Mouse (Mus musculus) midbrain, embryonic 12.5 days (tissue): ENCODE measurements around the gene Trappc1. TPM values are rescaled to one million over a fixed set of nuclear protein-coding genes. Genes with fewer than 3 reads are reported as not detected.

Source experiments
- ATAC-seq: fragments of 200-750 bp; cut with Nextera tagmentation; 2 replicates; pipeline ENCODE4 v1.8.0; 2017; ENCODE audit warnings: low read depth, moderate TSS enrichment, moderate library complexity; ENCODE audit not compliant: low FRiP score
- H3K27ac ChIP-seq: fragments of 300-500 bp; sonication (generic); replicated peaks from 2 replicates; pipeline ENCODE4 v1.5.1; 2016; ENCODE audit warnings: mild to moderate bottlenecking
- H3K27me3 ChIP-seq: fragments of 300-500 bp; sonication (generic); 2 replicates; pipeline ENCODE4 v1.6.1; 2016; ENCODE audit warnings: mild to moderate bottlenecking
- H3K36me3 ChIP-seq: fragments of 300-500 bp; sonication (generic); 2 replicates; pipeline ENCODE4 v1.6.1; 2016
- H3K4me1 ChIP-seq: fragments of 300-500 bp; sonication (generic); 2 replicates; pipeline ENCODE4 v1.6.1; 2016
- H3K4me2 ChIP-seq: fragments of 300-500 bp; sonication (generic); replicated peaks from 2 replicates; pipeline ENCODE4 v1.6.1; 2016; ENCODE audit warnings: mild to moderate bottlenecking, moderate library complexity
- H3K4me3 ChIP-seq: fragments of 300-500 bp; sonication (generic); 2 replicates; pipeline ENCODE4 v1.5.1; 2016; ENCODE audit warnings: mild to moderate bottlenecking
- H3K9ac ChIP-seq: fragments of 300-500 bp; sonication (generic); replicated peaks from 2 replicates; pipeline ENCODE4 v1.6.1; 2016; ENCODE audit warnings: mild to moderate bottlenecking, moderate library complexity
- H3K9me3 ChIP-seq: fragments of 300-500 bp; sonication (generic); 2 replicates; pipeline ENCODE4 v1.6.1; 2016; ENCODE audit warnings: mild to moderate bottlenecking
- WGBS: fragments of 180-500 bp; shearing (Covaris S2); methylation state at CpG from one replicate; pipeline ENCODE4 v1.1.7; 2016; 5-methylcytosine and 5-hydroxymethylcytosine counted together
- polyA plus RNA-seq: library from polyadenylated mRNA; unstranded; fragments of >200 nt; fragmentation: Nextera tagmentation; extraction: Ambion mirVana; gene quantifications from 2 replicates; pipeline ENCODE4 v1.2.1, GENCODE M21; 2016

The Trappc1 gene
- polyA plus RNA-seq, 1 experiment from 2014 or later: 187 TPM

GRCm38 (mm10) chr11:69372056-69372779 is 48.4 kb downstream of the Trappc1 start:
- peak overlapping the region; percentile 34; the same call in 1 of the 2 replicates for H3K9ac ChIP-seq
- WGBS: 58% methylated on average over 12 of the region's 12 CpGs
- peaks cover 37% of the 10 kb centered on the region for H3K4me1 ChIP-seq
- H3K36me3 ChIP-seq: peaks cover 19% of the 10 kb centered on the region
- ATAC-seq: no peak
- 0 out of 2 replicates have a peak overlapping the region, but pooled peaks have one; percentile 3 for H3K4me3 ChIP-seq
- H3K27me3 ChIP-seq: no peaks in the 10 kb centered on the region
- peak overlapping the region; percentile 39 for H3K4me2 ChIP-seq
- H3K9me3 ChIP-seq: no peaks in the 10 kb centered on the region
- H3K27ac ChIP-seq: peak overlapping the region; percentile 78

DNA sequence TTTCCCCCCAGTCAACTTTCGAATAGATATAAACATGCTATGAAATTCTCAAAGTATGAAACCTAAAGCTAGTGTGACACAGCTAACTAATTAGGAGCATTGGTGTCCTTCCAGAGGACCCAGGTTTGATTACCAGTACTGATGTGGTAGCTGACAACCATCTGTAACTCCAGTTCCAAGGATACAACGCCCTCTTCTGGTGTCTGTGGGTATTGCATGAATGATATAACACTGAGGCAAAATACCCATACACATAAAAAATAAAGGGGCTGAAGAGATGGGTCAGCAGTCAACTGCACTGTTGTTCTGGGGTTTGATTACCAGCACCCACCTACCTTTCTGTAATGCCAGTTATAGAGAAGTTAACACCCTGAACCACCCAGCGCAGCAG is 49.0 kb downstream of the Trappc1 start:
- Histone ChIP-seq H3K27ac (peak overlapping the region; percentile 78; the same call in 1 of the 2 replicates), H3K4me2 (no peak overlapping the region), H3K9me3 (no peaks in the 10 kb centered on the region), H3K9ac (no peak overlapping the region), H3K4me3 (no peak overlapping the region), H3K4me1 (peaks cover 31% of the 10 kb centered on the region), H3K27me3 (no peaks in the 10 kb centered on the region), H3K36me3 (peaks cover 19% of the 10 kb centered on the region)
- 67% methylated on average over 3 of the region's 3 CpGs for WGBS
- no peak for ATAC-seq

GRCm38 (mm10) chr11:69373223-69373965 is 49.6 kb downstream of the Trappc1 start:
- no peak for ATAC-seq
- Histone ChIP-seq H3K27ac (no peak overlapping the region), H3K4me3 (no peak overlapping the region), H3K9ac (no peak overlapping the region), H3K9me3 (no peaks in the 10 kb centered on the region), H3K36me3 (peaks cover 19% of the 10 kb centered on the region), H3K4me1 (peaks cover 26% of the 10 kb centered on the region), H3K27me3 (no peaks in the 10 kb centered on the region), H3K4me2 (no peak overlapping the region)
- 90% methylated on average over 16 of the region's 16 CpGs for WGBS

Other genes with a start within 250 kb of the Trappc1 start
- gene Vamp2, start 235.5 kb upstream of the Trappc1 start, polyA plus RNA-seq: 123 and 131 TPM in 2 replicates
- gene Per1, start 228.8 kb upstream of the Trappc1 start, polyA plus RNA-seq: 9.8 and 10.9 TPM in 2 replicates
- gene Hes7, start 203.6 kb upstream of the Trappc1 start, polyA plus RNA-seq: 0.21 and 0.38 TPM in 2 replicates
- 0.18 and 0.29 TPM in 2 replicates for gene 9130213A22Rik, start 201.4 kb upstream of the Trappc1 start, polyA plus RNA-seq
- gene Aloxe3, start 198.1 kb upstream of the Trappc1 start, polyA plus RNA-seq: 0.66 and 0.67 TPM in 2 replicates
- gene Alox12b, start 167.0 kb upstream of the Trappc1 start, polyA plus RNA-seq: 0.06 TPM in 1 of 2 replicates, not detected in the other
- gene Alox8, start 126.1 kb upstream of the Trappc1 start, polyA plus RNA-seq: 0.13 TPM in 1 of 2 replicates, not detected in the other
- 0.23 and 0.25 TPM in 2 replicates for gene Gucy2e, start 86.9 kb upstream of the Trappc1 start, polyA plus RNA-seq
- 40.1 and 45.6 TPM in 2 replicates for gene Cntrob, start 205 bp upstream of the Trappc1 start, polyA plus RNA-seq
- gene Kcnab3, start 2.3 kb downstream of the Trappc1 start, polyA plus RNA-seq: 4.4 and 4.5 TPM in 2 replicates
- 48.4 and 50.5 TPM in 2 replicates for gene Rnf227, start 16.5 kb downstream of the Trappc1 start, polyA plus RNA-seq
- gene Chd3, start 45.4 kb downstream of the Trappc1 start, polyA plus RNA-seq: 78.7 and 88.5 TPM in 2 replicates
- 98.9 and 105 TPM in 2 replicates for gene Naa38, start 71.5 kb downstream of the Trappc1 start, polyA plus RNA-seq
- 52.9 and 53.8 TPM in 2 replicates for gene Cyb5d1, start 71.7 kb downstream of the Trappc1 start, polyA plus RNA-seq
- 11.4 and 12.1 TPM in 2 replicates for gene Tmem88, start 74.3 kb downstream of the Trappc1 start, polyA plus RNA-seq
- 48.7 and 50.7 TPM in 2 replicates for gene Kdm6b, start 89.7 kb downstream of the Trappc1 start, polyA plus RNA-seq
- 1.9 and 2.3 TPM in 2 replicates for gene Dnah2, start 225.1 kb downstream of the Trappc1 start, polyA plus RNA-seq
- 78.3 and 84.6 TPM in 2 replicates for gene Efnb3, start 236.2 kb downstream of the Trappc1 start, polyA plus RNA-seq